Mouse (Mus musculus) cerebellum, adult 2 months (tissue): ENCODE measurements around the gene Sh3glb2.

ENCODE experiments used
- CTCF ChIP-seq: fragments of 200-500 bp; IDR thresholded peaks from 2 replicates; pipeline ENCODE4 v1.5.1; 2011; ENCODE audit warnings: low read depth, mild to moderate bottlenecking, control low read depth, low read length, moderate library complexity, borderline replicate concordance; ENCODE audit not compliant: insufficient read depth
- POLR2A ChIP-seq: fragments of 200-500 bp; IDR thresholded peaks from 2 replicates; pipeline ENCODE4 v1.6.1; 2011; ENCODE audit warnings: low read length, control low read depth, borderline replicate concordance; ENCODE audit not compliant: insufficient read depth

GRCm38 (mm10) chr2:30325296-30325695 is 33.8 kb downstream of the Sh3glb2 start:
- TF ChIP-seq CTCF: no peak
- TF ChIP-seq POLR2A: no peak
